Mouse (Mus musculus) bone marrow, adult 2 months (tissue): ENCODE measurements around the gene Pola2.

ENCODE experiments used
- CTCF ChIP-seq: fragments of 200-500 bp; IDR thresholded peaks from 2 replicates; pipeline ENCODE4 v1.5.1; 2011; ENCODE audit warnings: low read length, control low read depth; ENCODE audit not compliant: control insufficient read depth, insufficient read depth
- POLR2A ChIP-seq: fragments of 200-500 bp; IDR thresholded peaks from 2 replicates; pipeline ENCODE4 v1.6.1; 2011; ENCODE audit warnings: low read depth, mild to moderate bottlenecking, control low read depth, low read length, borderline replicate concordance; ENCODE audit not compliant: control insufficient read depth

DNA sequence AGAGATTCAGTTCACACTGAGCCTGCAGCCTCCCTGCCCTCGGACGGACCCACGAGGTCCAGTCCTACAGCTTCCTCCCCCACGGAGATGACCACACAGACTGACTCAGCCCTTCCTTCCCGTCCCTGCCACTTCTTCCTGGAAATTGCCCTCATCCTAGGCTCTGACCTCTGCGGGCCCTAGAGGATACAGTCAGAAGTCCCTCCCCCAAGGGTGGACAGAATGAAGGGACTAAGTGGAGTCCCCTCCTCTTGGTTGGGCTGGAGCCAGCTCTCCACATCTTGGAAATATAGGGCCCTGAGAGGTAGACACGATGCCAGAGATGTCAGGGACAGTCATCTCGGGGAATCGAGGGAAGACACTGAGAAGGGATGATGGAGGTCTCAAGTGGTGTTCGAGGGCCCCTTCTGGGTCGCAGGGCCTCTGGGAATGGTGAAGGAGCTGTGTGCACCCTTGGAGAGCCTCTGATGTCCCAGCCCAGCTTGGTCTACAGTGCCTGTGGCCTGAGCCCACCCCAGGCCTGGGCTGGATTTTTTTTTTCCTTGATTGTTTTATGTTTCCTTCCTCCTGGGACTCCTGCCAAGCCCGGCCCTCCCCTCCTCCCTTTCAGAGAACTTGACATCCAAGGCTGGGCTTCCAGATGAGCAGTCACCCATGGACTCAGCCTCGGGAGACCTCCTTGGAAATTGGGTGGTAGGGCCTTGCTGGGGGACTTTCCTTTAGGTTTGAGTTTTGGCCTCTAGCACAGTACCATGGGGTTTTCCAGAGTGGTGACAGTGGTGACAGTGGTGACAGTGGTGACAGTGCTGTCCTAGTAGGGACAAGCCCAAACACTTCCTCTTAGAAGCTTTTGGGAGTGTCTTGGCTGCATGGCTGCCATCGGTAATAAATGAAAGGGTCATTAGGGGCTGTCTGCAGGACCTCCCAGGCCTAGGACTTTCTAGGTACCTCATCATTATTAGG lies 34.1 kb downstream of the Pola2 start:
- TF ChIP-seq CTCF (no peak), POLR2A (no peak)
